Mouse (Mus musculus) frontal cortex, adult 2 months (tissue): ENCODE results near the gene Ppp1r3d. TPM values are rescaled to one million over a fixed set of nuclear protein-coding genes. Genes with fewer than 3 reads are reported as not detected.

Experiments used
- DNase-seq, 2 experiments: peaks; one replicate each; pipeline ENCODE4 v3.0.0; 2022; ENCODE audit warnings: low spot score in 1 of 2; ENCODE audit errors: extremely low spot score in 1 of 2
- polyA plus RNA-seq: library from polyadenylated mRNA; depleted of rRNA; stranded (reverse); fragments of >200 nt; gene quantifications from 2 replicates; pipeline ENCODE4 v1.2.3, GENCODE M21; 2012; rRNA removed

The Ppp1r3d gene
- polyA plus RNA-seq, 1 experiment, result 5.8 TPM

GRCm38 (mm10) chr2:178416427-178416826 is 2.2 kb upstream of the Ppp1r3d start:
- DNase-seq, result no peak

- no peak for DNase-seq
These were observed 827 bp upstream of the Ppp1r3d start for GRCm38 (mm10) chr2:178415150-178415448.

GRCm38 (mm10) chr2:178413481-178414260 is 601 bp downstream of the Ppp1r3d start:
- DNase-seq, result peak in 1 of 2 experiments; percentile 57

DNA sequence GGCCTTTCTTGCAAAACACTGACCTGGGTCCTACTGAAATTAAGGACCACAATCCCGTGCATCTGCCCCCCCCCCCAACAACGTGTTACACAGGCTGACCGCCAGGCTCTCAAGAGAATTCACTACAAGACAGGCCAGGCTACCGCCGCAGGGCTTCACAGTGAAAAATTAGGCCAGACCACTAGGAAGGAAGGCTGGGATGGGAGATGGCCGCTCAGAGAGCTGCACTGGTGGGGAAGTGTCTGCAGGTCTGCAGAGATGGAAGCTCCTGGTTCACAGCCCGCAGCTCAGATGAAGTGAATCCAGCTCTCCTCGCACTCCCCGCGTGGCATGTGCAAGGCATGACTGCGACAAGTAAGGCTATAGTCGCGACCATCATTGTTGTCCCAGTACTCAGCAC is 1.2 kb downstream of the Ppp1r3d start:
- no peak for DNase-seq

DNA sequence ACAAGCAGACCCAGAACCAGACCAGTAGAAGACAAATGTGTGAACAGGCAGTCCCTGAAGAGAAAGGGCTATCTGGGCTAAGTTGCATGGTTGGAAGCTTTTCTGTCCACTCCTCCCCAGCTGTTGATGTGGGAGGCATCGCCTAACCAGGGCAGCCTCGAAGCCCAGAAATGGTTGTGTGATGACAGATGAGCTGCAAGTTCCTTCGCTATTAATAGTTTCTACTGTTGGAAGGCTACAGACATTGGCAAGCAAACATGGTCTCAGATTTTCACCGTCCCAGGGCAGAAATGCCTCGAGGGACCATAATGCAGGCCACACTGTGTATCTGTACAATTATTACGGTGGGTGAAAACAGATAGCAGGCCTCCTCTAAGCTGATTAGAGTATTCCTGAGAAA is 1.7 kb downstream of the Ppp1r3d start:
- DNase-seq, result peak; percentile 52 to 58

GRCm38 (mm10) chr2:178410286-178410685 is 4.0 kb downstream of the Ppp1r3d start:
- DNase-seq, result no peak

DNA sequence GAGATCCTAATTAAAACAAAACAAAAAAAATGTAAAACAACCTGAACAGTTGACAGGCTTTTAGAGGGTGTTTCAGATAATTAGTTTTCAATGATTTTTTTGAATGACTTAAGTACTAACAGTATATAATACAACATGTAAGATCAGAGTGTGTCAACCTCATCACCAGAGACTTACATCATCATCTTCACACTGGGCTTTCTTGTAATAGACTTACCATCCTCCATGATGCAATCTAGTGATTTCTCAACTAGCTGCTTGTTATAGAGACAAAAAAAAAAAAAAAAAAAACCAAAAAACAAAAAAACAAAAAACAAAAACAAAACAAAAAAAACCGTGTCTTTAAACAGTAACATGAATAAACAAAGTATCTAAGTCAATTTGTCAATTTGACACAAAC is 5.2 kb downstream of the Ppp1r3d start:
- no peak for DNase-seq

DNA sequence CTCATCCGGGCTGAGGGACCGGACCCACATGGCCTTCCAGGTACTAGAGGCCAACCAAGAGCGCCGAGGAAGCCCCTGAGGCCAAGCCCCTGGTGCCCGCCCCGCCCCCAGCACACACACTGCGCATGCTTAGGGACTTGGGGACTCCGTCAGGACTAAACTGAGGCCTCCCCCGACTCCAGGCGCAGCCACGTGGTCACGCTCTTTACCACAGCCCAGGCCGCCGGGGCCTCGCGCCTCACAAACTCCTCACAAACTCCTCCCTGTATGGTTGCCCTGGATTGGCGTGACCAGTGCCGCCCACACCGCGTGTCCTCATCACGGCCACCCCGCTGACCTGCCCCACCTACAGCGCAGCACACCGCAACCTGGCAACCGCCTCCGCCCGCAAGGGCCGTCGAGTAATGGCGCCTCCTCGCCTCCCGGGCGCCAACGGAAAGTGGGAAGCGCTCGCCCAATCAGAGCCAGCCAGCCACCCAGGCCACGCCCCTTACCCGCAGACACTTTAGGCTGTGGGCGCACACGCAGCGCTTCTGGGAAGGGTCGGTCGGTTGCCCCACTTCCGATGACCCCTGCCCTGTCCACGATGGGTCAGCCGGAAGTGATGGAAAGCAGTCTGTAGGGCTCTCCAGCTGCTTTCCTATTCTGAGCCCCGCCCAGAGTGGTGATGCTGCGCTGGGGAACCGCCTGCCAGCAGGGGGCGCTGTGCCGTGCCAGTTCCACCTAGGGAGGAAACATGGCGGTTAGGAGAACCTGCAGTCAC is 7.0 kb downstream of the Ppp1r3d start, which contains the start of gene Sycp2:
Gene Sycp2 (minus strand): TSS at position 633 of the 763 bp plus-strand sequence.
- no peak for DNase-seq

Other genes starting within 250 kb of the Ppp1r3d start
- gene Sycp2, start 6.8 kb downstream of the Ppp1r3d start, polyA plus RNA-seq, result 0.74 and 0.92 TPM in 2 replicates
- 28.1 and 29.5 TPM in 2 replicates for gene Fam217b, start 52 bp upstream of the Ppp1r3d start, polyA plus RNA-seq
- gene Cdh26, start 16.1 kb upstream of the Ppp1r3d start, polyA plus RNA-seq, result 0.80 and 1.3 TPM in 2 replicates